Mouse (Mus musculus): ENCODE data around the gene 1700092M07Rik.

- TF ChIP-seq MAX (IDR thresholded peaks at IDR 0.05) (no peak), CTCF (IDR thresholded peaks at IDR 0.05; ENCODE audit: control insufficient read depth, insufficient read depth, insufficient read length) (no peak), USF1 (IDR thresholded peaks at IDR 0.05; ENCODE audit: low read depth) (no peak), CEBPB (IDR thresholded peaks at IDR 0.05; ENCODE audit: low read depth) (no peak), MYOG (IDR thresholded peaks at IDR 0.05; ENCODE audit: control insufficient read depth, extremely low read depth, insufficient read length) (no peak), FOSL1 (IDR thresholded peaks at IDR 0.05; ENCODE audit: insufficient read depth, low read length, poor library complexity, severe bottlenecking) (no peak), MYOD1 (IDR thresholded peaks at IDR 0.05; ENCODE audit: control insufficient read depth, insufficient read length, low read depth) (no peak)
These were observed 22.8 kb downstream of the 1700092M07Rik start for GRCm38 (mm10) chr19:8763276-8763675.

Data from C2C12 (cell line).